Mouse (Mus musculus): Measurements from ENCODE around the gene Ncf2.

Gene Ncf2

DNA sequence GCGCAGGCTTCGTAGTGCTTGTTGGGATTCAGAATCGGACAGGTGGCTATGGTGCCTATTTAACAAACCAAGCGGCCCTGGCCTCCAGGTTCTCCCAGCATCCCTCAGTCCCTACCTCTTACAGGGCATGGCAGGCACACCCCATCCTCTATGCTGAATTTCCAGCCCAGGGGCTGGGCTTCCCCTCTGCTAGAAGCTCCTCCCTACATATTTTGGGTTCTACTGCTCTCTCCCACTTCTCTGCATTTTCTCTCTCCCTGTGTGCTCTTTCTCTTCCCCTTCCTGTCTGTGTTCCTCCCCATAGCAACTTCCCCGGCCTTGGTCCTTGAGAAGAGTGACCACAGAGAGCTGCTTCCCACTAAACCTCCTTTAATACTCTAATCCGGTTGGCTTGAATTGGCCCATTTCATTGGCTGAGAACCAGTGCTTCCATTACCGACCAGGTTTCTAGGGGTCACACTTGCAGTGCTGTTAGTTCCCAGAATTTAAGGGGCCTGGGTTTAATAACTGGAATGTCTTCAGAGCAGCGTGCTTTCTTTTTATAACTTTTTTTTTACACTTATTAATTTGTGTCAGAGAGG is 3.2 kb upstream of the Ncf2 start:
- DNase-seq, result peak; percentile 14

DNA sequence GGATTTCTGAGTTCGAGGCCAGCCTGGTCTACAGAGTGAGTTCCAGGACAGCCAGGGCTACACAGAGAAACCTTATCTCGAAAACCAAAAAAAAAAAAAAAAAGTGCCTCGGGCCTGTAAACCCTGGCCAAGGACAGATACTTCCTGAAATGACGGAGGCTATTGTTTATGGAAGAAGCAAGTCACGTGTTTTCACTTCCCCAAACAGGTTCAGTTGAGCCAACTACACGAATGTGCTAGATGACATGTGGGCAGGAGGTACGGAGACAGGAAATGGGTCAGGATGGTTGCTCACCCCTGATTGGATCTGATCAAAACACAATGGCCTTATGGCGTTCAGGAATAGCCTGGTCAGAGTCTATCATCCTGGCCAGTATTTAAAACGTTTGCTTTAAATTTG is 1.9 kb upstream of the Ncf2 start:
- DNase-seq, result peak; percentile 69

DNA sequence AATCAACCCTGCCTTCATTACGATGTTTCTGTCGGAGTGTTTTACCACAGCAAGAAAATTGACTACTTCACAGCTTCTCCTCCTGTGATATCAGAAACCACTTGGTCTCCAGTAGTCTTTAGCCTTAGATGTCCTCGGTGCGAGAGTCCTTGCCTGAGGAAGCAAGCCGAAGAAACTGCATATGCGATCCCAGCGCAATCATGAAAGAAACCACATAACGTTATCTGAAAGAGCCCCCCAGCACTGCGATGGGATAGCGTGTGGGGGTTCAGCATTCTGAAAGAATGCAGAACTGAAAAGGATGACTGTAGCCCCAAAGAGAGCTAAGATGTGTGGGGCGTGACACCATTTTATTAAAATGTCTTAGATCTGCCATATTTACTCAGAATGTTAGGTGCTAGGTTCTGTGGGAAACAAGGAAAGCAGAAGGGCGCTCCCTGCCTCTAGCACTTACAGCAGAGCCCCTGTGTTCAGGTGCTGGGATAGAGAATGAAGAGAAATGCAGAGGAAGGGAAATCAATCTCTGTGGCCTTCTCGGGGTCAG is 711 bp downstream of the Ncf2 start:
- no peak for DNase-seq

DNA sequence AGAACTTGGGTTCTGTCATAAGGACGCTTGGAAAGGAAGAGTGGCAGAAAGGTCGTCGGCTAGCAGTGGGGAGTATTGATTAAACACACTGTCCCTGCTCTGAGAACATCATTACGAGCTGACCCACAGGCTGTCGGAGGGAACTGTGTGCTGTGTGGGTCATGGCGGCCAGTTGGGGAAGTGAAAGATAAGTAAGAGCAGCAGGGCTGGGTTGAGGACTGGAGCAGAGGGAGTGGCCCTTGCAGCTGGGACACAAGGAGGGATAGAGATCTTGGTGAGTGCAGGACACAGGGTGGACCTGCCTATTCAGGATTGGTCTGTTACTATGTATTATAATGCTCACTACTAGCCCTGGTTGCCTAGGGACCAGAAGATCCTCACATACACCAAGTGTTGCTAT is 4.9 kb downstream of the Ncf2 start:
- no peak for DNase-seq

DNA sequence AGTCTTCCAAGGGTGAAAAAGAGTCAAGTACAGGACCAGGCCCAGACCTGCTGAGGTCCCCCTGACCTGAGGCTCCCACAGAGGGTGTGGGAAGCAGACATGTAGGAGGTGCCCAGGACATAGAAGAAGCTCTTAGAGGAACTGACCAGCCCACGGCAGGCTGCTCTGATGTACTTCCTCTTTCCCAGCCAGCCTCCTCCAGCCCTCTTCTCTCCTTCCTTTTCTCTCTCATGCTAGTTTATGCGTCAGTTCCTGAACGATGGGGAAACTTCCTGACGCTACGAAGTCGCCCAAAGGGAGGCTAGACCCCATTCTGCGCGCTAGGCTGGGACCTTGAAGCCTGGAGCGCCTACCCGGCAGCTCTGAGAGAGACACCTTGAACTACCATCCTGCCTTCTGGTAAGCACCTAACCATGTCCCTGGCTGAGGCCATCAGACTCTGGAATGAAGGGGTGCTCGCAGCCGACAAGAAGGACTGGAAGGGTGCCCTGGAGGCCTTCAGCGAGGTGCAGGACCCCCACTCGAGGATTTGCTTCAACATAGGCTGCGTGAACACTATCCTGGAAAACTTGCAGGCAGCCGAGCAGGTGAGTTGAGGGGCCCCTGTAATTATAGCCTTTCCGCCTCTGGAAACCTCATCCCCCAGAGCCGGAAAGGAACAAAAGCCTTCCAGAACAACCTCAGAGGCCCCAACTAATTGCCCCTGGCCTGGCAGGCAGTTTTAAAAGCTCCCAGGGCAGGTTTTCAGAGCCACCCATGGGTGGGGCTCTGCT is 7.8 kb downstream of the Ncf2 start:
- DNase-seq, result peak; percentile 63

DNA sequence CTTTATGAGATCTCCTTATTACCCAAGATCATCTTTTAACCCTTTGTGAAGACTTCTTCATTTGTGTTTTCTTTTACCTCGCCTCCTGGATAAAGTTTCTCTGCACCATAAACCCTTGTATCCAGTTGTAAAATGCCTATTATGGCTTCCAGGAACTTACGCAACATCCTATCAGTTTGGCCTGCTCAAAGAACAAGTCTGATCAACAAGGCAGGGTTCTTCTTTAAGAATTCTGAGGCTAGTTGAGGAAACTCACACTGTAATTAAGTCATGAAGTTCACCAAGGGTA is 8.3 kb downstream of the Ncf2 start:
- DNase-seq, result no peak

DNA sequence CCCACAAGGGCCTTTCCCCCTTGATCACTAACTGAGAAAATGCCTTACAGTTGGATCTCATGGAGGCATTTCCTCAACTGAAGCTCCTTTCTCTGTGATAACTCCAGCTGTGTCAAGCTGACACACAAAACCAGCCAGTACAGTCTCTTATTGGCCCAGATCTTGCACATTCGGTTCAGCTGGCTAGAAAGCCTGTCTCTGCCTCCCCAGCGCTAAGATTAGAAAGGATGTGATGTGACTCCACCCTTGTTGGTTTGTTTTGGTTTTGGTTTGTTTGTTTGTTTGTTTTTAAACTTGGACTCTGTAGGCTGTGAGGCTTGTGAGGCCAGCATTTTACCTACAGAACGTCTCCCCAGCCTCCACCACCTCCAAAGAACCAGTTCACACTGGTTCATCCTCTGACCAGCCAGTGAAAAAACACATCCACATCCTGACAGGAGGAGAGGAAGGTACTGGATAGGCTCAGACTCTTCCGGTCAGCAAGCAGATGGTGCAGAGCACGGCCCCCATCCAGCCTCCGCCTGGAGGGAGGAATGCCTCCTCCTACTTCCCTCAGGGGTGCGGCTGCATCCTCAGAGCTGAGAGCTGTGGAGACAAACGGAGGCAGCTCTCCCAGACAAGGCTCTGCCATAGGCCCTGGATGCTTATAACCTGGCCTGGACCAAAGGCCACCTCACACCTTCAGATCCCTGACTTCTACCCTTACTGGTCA is 9.7 kb downstream of the Ncf2 start:
- DNase-seq, result no peak

DNA sequence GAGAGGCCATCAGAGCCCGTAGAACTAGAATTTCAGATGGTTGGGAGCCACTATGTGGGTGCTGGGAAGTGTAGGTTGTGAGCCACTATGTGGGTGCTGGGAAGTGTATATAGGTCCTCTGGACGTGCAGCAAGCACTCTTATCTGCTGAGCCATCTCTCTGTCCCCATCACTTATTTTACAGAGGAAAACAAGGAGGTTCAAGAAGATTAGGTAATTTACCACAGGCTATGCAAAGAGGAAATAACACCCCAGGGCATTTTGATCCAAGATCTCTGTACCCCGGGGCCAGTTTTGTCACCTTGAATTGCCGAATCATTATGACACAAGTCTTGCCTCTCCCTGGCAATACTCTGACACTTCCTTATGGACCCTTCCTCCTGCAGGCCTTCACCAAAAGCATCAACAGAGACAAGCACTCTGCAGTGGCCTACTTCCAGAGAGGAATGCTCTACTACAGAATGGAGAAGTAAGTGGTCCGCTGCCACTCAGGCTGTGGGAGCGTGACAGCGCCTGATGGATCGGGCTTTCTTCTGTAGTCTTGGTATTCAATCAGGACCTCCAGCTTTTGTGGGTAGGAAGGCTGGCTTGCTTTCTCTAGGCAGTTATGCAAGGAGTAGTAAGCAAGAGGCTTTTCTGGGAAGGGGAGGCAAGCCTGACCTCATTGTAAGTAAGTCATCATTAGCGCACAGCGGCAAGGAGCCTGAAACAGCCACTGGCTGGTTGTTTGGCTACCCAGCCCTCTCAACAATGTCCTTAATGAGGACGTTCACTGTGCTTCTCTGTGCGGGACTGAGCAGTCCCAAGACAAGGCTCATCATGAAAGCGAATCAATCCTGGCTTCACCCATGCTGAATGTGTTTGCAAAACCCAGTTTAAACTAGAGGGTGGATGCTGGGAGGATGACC is 10.8 kb downstream of the Ncf2 start:
- DNase-seq, result peak; percentile 50

DNA sequence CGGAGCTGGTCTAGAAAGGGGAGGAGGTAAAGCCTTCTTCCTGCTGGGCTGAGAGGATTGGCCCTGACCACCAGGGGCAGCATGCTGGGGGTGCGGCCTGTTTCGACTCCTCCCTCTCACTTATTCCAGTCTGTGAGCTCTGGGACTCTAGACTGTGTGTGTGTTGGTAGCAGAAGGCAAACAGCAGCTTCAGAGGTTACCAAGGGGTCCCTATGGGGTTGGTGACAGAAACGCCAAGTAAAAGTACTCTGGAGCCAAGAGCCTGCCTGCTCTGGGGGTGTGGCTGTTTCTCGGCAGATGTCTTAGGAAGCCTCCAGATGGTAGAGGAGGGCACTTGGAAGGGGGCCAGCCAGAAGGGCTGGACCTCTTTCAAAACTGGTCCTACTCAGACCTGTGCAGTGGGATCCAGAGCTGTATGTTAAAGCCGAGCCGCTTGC is 15.3 kb downstream of the Ncf2 start:
- peak; percentile 51 for DNase-seq

DNA sequence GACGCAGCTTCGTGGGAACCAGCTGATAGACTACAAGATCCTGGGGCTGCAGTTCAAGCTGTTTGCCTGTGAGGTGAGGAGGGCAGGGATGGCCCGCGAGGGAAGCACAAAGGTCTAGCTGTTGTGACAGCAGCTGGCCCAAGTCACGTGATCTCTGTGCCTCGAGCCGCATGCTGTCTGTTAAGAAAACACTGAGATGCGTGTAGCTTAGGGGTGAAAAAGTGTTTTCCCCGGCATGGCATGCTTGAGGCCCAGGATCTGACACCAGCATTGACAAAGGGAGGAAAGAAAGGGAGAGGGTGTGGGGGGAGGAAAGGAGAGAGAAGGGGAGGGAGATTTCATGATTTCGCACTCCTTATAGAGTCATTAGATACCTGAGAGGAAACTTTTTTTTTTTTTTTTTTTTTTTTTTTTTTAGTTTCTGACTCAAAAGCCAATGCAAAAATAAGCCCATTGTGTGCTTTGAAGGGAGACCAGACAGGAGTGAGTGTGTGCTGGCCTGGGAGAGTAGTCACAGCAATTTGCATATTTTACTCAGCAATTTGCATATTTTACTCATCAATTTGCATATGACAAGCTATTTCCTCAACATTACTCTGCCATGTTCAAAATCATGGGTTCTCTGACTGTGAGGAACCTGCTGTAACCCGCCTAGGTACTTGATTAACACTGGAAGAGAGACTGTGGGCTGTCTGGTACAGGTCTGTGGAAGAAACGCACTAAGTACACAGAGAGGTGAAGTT is 17.2 kb downstream of the Ncf2 start:
- no peak for DNase-seq

DNA sequence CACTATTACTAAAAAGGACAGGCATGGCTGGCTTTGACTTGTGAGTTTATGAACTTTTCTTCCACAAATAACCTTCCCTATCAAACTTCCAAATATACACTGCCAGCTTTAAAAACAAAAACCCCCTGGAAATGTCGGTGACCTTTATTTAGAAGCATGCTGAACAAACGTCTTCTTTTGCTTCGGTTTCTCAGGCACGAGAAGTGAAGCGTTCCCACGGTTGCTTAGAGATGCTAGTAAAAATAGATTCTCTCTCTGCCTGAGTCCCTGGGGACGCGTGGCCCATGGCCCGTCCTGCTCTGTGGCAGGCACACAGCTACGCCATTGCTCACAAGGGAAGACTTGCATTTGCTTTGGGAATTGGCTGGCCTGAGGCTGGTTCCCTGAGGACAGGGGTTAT is 17.8 kb downstream of the Ncf2 start:
- DNase-seq, result peak; percentile 64

DNA sequence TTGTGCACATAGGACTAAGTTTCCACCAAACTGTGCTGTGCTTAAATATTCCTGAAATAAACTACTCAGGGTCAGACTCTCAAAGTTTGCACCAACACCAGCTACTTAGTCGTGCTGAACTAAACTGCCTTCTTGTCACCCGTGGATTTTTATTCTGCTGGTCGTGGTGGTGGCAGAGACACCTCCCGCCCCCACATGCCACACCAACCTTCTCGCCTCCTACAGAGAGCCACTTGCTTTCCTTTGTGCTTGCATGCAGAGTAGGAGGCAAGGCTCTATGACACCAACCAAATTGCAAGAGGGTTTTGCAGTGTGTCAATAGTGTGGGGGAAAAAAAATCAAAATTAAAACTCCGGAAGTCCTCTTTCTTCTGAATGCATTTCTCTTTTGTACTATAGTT is 19.6 kb downstream of the Ncf2 start:
- no peak for DNase-seq

DNA sequence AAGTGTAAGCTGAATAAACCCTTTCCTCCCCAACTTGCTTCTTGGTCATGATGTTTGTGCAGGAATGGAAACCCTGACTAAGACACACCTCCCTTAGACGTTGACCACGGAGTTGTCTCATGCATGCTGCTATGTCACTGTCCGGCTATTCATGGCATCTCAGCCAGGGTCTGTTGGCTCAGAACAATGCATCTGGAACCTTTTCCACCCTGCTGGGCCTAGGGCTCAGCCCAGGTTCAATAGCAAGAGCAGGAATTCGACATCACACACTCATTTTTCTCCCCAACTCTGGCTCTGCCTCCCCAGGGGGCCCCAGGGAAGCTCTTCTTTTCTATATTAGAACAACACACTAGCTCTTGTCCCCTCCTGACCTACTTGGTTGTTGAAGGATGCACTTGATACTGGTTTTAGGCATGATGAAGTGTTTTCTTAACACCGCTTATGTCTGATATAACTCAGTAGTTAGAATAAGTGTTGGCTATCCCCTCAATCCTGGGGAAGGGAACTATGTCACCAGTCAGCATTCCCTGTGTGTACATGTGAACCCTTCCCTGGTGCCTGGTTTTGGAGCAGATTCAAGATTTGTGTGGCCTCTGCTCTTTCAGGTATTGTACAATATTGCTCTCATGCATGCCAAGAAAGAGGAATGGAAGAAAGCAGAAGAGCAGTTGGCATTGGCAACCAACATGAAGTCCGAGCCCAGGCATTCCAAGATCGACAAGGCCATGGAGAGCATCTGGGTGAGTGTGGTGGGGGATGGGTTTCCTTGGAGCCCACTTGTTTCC is 21.1 kb downstream of the Ncf2 start:
- DNase-seq, result no peak

DNA sequence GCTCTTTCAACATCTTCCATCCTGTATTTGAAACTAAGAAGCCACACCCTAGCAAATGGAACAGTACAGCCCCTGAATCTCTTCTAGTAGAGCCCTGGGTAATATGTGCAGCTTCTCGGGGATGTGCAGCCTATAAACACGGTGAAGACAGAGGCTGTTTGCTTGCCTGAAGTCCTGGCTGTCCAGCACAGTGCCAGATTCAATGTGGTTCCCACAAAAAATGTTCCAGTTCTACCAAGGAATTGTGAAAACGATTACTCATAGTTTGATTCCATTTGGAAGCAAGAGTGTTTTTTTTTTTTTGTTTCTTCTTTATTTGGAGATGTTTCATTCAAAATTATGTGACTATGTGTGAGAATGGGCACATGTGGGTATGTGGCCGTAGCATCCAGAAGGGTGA is 21.8 kb downstream of the Ncf2 start:
- no peak for DNase-seq

DNA sequence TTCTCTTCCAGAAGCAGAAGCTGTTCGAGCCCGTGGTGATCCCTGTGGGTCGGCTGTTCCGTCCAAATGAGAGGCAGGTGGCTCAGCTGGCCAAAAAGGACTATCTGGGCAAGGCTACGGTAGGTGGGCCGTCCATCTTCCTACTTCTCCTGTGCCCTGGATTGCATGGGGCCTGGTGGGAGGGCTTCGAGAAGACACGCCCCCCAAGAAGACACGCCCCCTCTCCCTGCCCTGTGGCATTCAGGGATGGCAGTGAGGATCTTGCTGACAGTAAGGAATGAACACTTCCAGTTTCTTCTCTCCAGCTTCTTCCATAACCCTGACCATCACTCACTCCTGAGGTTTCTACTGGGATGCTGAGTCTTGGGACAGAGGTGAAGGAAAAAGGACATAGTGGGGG is 24.2 kb downstream of the Ncf2 start:
- no peak for DNase-seq

DNA sequence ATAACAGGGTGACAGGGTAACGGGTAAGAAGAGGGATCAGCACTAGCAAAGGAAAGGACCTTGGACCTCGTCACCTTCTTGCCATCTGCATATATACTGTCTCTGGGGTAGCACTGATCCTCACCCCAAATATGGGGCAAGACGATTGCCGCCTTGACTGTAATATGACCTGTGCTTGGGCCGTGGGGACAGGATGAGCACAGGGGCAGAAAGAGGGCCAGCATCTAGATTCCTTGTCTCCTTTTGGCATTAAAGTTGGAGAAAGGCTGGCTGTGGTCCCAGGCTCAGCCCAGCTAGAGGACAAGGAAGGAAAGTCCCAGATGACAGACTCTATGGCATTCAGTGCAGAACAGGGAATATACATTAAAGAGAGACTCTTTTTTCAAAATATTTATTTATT is 26.5 kb downstream of the Ncf2 start:
- DNase-seq, result no peak

DNA sequence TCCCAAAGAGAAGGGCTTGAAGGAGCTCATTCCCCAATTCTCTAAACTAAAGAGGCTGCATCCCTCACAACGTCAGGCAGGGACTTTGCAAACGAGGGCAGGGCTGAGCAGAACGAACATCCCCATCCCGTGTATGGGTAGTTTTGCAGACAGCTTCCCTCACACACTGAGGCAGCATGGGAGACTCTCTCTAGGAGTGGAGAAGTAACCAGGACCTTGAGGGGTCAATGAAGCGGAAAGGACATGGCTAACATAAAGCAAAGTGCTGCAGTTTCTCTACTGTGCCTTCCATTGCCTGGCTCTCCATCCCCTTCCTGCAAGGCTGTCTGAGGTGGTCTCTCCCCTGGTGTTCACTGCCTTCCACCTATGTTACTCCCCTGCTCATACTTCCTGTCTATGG is 28.2 kb downstream of the Ncf2 start:
- DNase-seq, result no peak

DNA sequence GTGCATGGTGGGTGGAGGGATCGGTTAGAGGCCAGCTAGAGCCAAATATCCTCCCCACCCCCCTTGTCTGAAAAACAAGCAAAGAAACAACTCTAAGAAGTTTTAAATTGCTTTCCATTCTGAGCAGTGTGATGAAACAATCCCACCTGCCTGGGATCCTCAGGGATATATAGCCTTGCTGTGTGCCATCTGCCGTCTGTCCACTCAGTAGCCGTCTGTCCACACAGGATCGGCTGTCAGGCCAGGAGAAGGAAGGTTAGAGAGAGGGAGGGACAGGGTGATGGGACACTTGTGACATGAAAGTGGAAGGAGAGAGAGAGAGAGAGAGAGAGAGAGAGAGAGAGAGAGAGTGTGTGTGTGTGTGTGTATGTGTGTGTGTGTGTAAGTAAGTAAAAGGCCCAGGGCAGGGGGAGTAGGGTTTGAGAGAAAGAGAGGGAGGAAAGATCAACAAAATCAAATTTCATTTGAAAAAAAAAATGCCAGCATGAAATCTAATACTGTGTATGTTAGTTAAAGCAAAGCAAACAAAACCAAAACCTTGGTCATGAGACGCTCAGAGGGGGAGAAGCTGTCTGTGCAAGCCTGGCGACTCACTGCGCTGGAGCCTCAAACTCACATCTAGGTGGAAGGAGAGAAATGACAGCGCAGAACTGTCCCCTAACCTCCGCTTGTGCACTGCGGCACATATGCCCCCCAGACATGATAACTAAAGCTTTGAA is 28.8 kb downstream of the Ncf2 start:
- no peak for DNase-seq

DNA sequence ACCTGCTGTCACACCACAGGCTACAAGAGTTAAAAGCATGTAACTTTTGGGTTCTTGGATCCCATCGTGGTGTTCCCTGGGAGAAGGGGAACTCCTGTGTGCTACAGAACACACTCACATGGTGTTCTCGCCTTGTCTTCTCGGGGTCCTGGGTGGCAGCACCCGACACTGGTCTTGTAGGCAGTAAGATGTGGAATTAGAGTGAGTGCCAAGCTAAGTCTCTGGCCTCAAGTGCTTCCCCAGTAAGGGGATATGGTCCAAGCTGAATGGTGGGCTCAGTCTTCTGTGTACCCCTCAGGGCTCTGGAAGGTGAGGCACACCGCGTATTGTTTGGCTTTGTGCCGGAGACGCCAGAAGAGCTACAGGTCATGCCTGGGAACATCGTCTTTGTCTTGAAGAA is 30.1 kb downstream of the Ncf2 start:
- DNase-seq, result no peak

DNA sequence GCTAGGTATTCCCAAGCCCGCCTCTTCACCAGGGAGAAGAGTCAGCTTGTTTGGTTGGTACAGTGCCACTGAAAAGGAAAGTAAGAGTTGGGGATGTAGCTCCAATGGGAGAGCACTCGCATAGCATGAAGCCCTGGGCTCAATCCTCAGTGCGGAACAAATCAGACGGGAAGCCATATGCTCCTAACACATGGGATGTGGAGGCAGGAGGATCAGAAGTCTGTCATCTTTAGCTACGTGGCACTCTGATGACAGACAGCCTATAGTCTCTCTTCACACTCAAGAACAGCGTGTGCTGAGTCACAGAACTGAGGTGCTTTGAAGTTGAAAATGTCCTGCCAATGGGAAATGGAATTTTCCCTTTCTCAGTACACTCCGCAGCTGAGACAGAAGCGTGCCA is 31.0 kb downstream of the Ncf2 start:
- DNase-seq, result no peak

DNA sequence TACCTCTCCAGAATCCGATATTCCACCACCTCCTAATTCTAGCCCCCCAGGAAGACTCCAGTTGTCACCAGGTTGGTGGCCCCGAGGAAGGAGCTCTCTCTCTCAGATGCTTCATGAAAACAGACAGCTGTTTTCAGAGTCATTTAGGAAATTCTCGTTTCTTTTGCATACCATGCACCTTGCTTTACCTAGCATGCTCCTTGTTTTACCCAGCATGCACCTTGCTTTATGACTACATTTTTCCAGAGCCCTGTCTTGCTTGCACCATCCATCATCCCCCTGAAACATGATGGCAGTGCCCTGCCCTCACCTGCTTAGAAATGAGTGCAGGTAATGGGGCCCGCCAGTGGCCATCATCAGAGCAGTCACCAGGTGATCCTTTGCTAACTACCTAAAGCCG is 31.6 kb downstream of the Ncf2 start:
- DNase-seq, result no peak

Data from lung, postnatal 36 days (tissue).